Comparison of ENCODE assay signal across 12 mouse cellular contexts in the genomic region with DNA sequence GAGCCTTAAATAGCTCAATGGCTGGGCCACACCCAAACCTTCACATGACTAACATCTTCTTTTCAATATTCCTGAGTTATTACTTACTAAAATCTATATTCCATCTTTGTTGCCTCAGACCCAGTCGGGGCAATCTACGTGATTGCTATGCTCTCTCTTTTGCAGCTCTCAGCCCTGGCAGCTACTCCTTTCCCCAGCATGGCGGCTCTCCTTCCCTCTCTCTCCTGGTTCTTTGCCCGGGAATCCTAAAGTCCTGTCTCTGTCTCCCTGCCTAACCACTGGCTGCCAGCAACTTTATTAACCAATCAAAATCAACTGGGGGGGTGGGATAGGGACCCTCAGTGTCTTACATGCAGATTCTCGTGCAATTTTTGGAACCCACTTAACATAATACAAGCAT.
"Had no signal": no experiment of that assay in that cellular context is flagged by ENCODE, and none has a peak within 500 bp of the region (broad histone marks: within the 10 kb centered on the region; RNA-seq: fewer than 3 reads in every experiment).

No protein-coding gene starts in this region.

- DNase-seq: retina, postnatal 1 day; right cerebral cortex, adult 18-20 months; right cerebral cortex, postnatal 14 days; right cerebral cortex, postnatal 25 days; right cerebral cortex, postnatal 4 days; spleen, adult 18-20 months; thymus, adult 18-20 months; thymus, adult 2 months; thymus, postnatal 14 days; thymus, postnatal 25 days; thymus, postnatal 36 days; thymus, postnatal 4 days had no signal
